Mouse (Mus musculus) heart, postnatal 0 days (tissue): Measurements from ENCODE around the gene Sugp2.

Experiments
- CTCF ChIP-seq: IDR thresholded peaks from 2 replicates; pipeline ENCODE4 v1.5.1; 2016; ENCODE audit warnings: antibody characterized with exemption, control low read depth, low read depth
- EP300 ChIP-seq: IDR thresholded peaks from 2 replicates; pipeline ENCODE4 v1.6.1; 2016; ENCODE audit warnings: antibody characterized with exemption, low read depth

DNA sequence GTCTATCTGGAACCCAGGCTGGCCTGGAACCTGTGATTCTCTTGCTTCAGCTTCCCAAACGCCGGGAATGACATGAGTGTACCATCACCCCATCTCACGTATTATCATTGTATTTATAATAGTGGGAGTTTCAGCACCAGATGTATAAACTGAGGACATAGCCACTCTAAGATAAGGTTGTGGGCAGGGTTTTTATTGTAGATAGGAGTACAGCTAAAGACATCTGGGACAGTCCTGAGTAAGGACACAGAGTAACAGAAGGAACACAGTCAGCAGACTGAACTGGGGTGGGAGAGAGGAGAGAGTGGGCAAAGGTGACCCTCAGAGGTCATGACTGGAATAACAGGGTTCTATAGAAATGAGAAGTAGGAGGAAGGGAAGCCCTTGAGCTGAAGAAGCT lies 33.6 kb downstream of the Sugp2 start:
- TF ChIP-seq CTCF: no peak
- no peak for TF ChIP-seq EP300
